Mouse (Mus musculus) liver, embryonic 14.5 days (tissue): ENCODE measurements at regions not wholly inside any gene's neighbourhood (a gene's known extent, or its start where the extent isn't known, plus 50 kb on each side); places are given as distances from the start of the nearest gene placed in this dataset.

Source experiments
- CTCF ChIP-seq: IDR thresholded peaks from 2 replicates; pipeline ENCODE4 v1.5.1; 2016; ENCODE audit warnings: antibody characterized with exemption, low read depth, control low read depth
- EP300 ChIP-seq: IDR thresholded peaks from 2 replicates; pipeline ENCODE4 v1.6.1; 2016; ENCODE audit warnings: antibody characterized with exemption, low read depth

- TF ChIP-seq CTCF, result no peak
- no peak for TF ChIP-seq EP300
These were observed 168.0 kb upstream of the Gm10306 start for GRCm38 (mm10) chr4:94388317-94388716.
